ENCODE assay signal across 8 mouse cellular contexts in the genomic region with DNA sequence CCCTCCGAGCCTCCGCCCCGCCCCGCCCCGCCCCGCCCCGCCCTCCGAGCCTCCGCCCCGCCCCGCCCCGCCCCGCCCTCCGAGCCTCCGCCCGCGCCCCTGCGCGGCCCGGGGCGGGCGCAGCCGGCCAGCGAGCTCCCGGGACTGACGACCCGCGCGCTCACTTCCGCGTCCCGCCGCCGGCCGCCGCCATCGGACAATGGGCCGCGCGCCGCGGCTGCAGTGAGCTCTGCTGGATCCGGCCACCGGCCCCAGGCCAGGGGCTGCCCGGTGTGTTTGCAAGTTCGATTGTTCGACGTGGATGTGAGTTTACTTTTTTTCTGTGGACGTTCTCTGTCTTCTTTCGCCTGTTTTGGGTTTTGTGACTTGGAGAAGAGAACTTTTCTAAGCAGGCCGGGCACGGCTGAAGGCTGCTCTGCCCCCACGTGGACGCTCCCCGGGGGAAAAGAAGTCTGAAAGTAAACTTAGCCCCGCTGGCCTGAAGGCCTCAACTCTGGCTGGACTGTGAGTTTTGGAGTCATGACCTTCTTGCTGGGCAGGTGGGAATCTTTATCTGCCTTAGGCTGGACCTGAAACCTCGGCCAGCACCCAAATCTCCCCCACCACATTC. TPM values are rescaled to one million over a fixed set of nuclear protein-coding genes. Genes with fewer than 3 reads are reported as not detected.
DNase-seq lines count a peak whose midpoint lies in the region; ATAC-seq and TF ChIP-seq lines count a peak whose summit lies in the region.

A gene (plus strand): TSS at position 121 of the 610 bp plus-strand sequence.

- peak within 1 kb of the TSS; percentile 95 for H3K4me2 ChIP-seq in embryonic facial prominence, embryonic 14.5 days (ENCODE audit: low read depth, low read length)
- H3K4me2 ChIP-seq in heart, embryonic 12.5 days: peak within 1 kb of the TSS; percentile 96
- peak within 1 kb of the TSS; percentile 90 for H3K4me2 ChIP-seq in kidney, embryonic 15.5 days
- peak within 1 kb of the TSS; percentile 92 for H3K4me2 ChIP-seq in liver, postnatal 0 days (ENCODE audit: low read depth, low read length)
- peak within 1 kb of the TSS; percentile 82 for H3K4me2 ChIP-seq in neural tube, embryonic 12.5 days (replicated peaks)

- H3K27ac ChIP-seq in embryonic facial prominence, embryonic 14.5 days (replicated peaks; ENCODE audit: low read depth, low read length): peak within 1 kb of the TSS; percentile 85
- H3K27ac ChIP-seq in heart, embryonic 12.5 days (ENCODE audit: poor library complexity, severe bottlenecking): peak within 1 kb of the TSS; percentile 89
- peak within 1 kb of the TSS; percentile 89 for H3K27ac ChIP-seq in kidney, embryonic 15.5 days
- peak within 1 kb of the TSS; percentile 96 for H3K27ac ChIP-seq in liver, postnatal 0 days (ENCODE audit: low read depth)
- no peak within 1 kb of the TSS for H3K27ac ChIP-seq in neural tube, embryonic 12.5 days

- H3K9ac ChIP-seq in embryonic facial prominence, embryonic 14.5 days (ENCODE audit: low read depth, low read length): peak within 1 kb of the TSS; percentile 78
- peak within 1 kb of the TSS; percentile 89 for H3K9ac ChIP-seq in heart, embryonic 12.5 days
- H3K9ac ChIP-seq in kidney, embryonic 15.5 days: peak within 1 kb of the TSS; percentile 69
- H3K9ac ChIP-seq in liver, postnatal 0 days (replicated peaks): peak within 1 kb of the TSS; percentile 87
- peak within 1 kb of the TSS; percentile 72 for H3K9ac ChIP-seq in neural tube, embryonic 12.5 days

- H3K9me3 ChIP-seq in embryonic facial prominence, embryonic 14.5 days (ENCODE audit: control insufficient read depth, low read length): no peaks in the 10 kb centered on the region
- H3K9me3 ChIP-seq in heart, embryonic 12.5 days (replicated peaks): no peaks in the 10 kb centered on the region
- H3K9me3 ChIP-seq in kidney, embryonic 15.5 days (replicated peaks): no peaks in the 10 kb centered on the region
- H3K9me3 ChIP-seq in liver, postnatal 0 days (ENCODE audit: low read length): no peaks in the 10 kb centered on the region
- no peaks in the 10 kb centered on the region for H3K9me3 ChIP-seq in neural tube, embryonic 12.5 days

- TF ChIP-seq CTCF in liver, postnatal 0 days (IDR thresholded peaks at IDR 0.05; ENCODE audit: low read depth): peak; percentile 31; the same call in 1 of the 2 replicates

- H3K36me3 ChIP-seq in embryonic facial prominence, embryonic 14.5 days (ENCODE audit: control insufficient read depth, insufficient read depth, low read length): peaks cover 15% of the 10 kb centered on the region
- H3K36me3 ChIP-seq in heart, embryonic 12.5 days: peaks cover 11% of the 10 kb centered on the region
- H3K36me3 ChIP-seq in kidney, embryonic 15.5 days: peaks cover 19% of the 10 kb centered on the region
- peaks cover 14% of the 10 kb centered on the region; the same call in 1 of the 2 replicates for H3K36me3 ChIP-seq in liver, postnatal 0 days (replicated peaks; ENCODE audit: insufficient read depth, low read length)
- no peaks in the 10 kb centered on the region for H3K36me3 ChIP-seq in neural tube, embryonic 12.5 days

- ATAC-seq in embryonic facial prominence, embryonic 14.5 days (ENCODE audit: low read depth): peak; percentile 87
- ATAC-seq in heart, embryonic 12.5 days (ENCODE audit: insufficient number of reproducible peaks, low FRiP score): peak; percentile 89
- ATAC-seq in kidney, embryonic 15.5 days (replicated peaks; ENCODE audit: low FRiP score): peak; percentile 87
- peak; percentile 86 for ATAC-seq in liver, postnatal 0 days
- peak; percentile 85 for ATAC-seq in neural tube, embryonic 12.5 days (ENCODE audit: low FRiP score, low read depth)

- TF ChIP-seq EP300 in liver, postnatal 0 days (IDR thresholded peaks at IDR 0.05; ENCODE audit: low read depth): no peak

- H3K27me3 ChIP-seq in embryonic facial prominence, embryonic 14.5 days (replicated peaks; ENCODE audit: control insufficient read depth, insufficient read depth, low read length): no peaks in the 10 kb centered on the region
- H3K27me3 ChIP-seq in heart, embryonic 12.5 days (replicated peaks): no peaks in the 10 kb centered on the region
- H3K27me3 ChIP-seq in kidney, embryonic 15.5 days: no peaks in the 10 kb centered on the region
- H3K27me3 ChIP-seq in liver, postnatal 0 days (ENCODE audit: insufficient read depth, low read length): no peaks in the 10 kb centered on the region
- H3K27me3 ChIP-seq in neural tube, embryonic 12.5 days (replicated peaks): no peaks in the 10 kb centered on the region

- DNase-seq in B cell, adult 2 months: peak; percentile 59 to 70
- peak; percentile 67 for DNase-seq in adrenal gland, adult 8-10 months
- DNase-seq in embryonic facial prominence, embryonic 14.5 days (ENCODE audit: low spot score): peak; percentile 73
- peak; percentile 81 for DNase-seq in liver, postnatal 0 days
- DNase-seq in testis, postnatal 14 days (ENCODE audit: low spot score): peak; percentile 75

- peaks cover 42% of the 10 kb centered on the region for H3K4me1 ChIP-seq in embryonic facial prominence, embryonic 14.5 days (ENCODE audit: control insufficient read depth, insufficient read depth, low read length)
- peaks cover 53% of the 10 kb centered on the region for H3K4me1 ChIP-seq in heart, embryonic 12.5 days (replicated peaks)
- H3K4me1 ChIP-seq in kidney, embryonic 15.5 days: peaks cover 57% of the 10 kb centered on the region
- peaks cover 45% of the 10 kb centered on the region for H3K4me1 ChIP-seq in liver, postnatal 0 days (ENCODE audit: insufficient read depth)
- peaks cover 44% of the 10 kb centered on the region for H3K4me1 ChIP-seq in neural tube, embryonic 12.5 days

- H3K4me3 ChIP-seq in embryonic facial prominence, embryonic 14.5 days (ENCODE audit: low read depth, low read length): peak within 1 kb of the TSS; percentile 73
- peak within 1 kb of the TSS; percentile 83 for H3K4me3 ChIP-seq in heart, embryonic 12.5 days
- peak within 1 kb of the TSS; percentile 71 for H3K4me3 ChIP-seq in kidney, embryonic 15.5 days (replicated peaks)
- H3K4me3 ChIP-seq in liver, postnatal 0 days (ENCODE audit: low read depth, low read length): peak within 1 kb of the TSS; percentile 83
- H3K4me3 ChIP-seq in neural tube, embryonic 12.5 days: peak within 1 kb of the TSS; percentile 66

- 0% methylated on average over 15 of the region's 57 CpGs for WGBS in embryonic facial prominence, embryonic 14.5 days
- under 1% methylated on average over 40 of the region's 57 CpGs for WGBS in heart, embryonic 12.5 days
- WGBS in kidney, embryonic 15.5 days: under 1% methylated on average over 38 of the region's 57 CpGs
- under 1% methylated on average over 19 of the region's 57 CpGs for whole genome bisulfite sequencing in liver, postnatal 0 days (ENCODE audit: insufficient replicate concordance)
- WGBS in neural tube, embryonic 12.5 days: under 1% methylated on average over 40 of the region's 57 CpGs

RNA-seq across cellular contexts. Expression of the gene that starts here (rescaled TPM):
- total RNA-seq in adrenal gland, adult 8-10 months (2022): 10 to 100 TPM; 31.3 to 33.8 (median 31.9) TPM
- 54.0 and 56.5 TPM in 2 replicates for polyA plus RNA-seq in embryonic facial prominence, embryonic 14.5 days (2014; fragmentation: Nextera tagmentation; extraction: Ambion mirVana)
- 37.8 and 40.8 TPM in 2 replicates for polyA plus RNA-seq in heart, embryonic 12.5 days (2016; fragmentation: Nextera tagmentation; extraction: Ambion mirVana)
- 49.3 and 50.5 TPM in 2 replicates for polyA plus RNA-seq in kidney, embryonic 15.5 days (2015; fragmentation: Nextera tagmentation; extraction: Ambion mirVana)
- polyA plus RNA-seq in liver, postnatal 0 days (2015; fragmentation: Nextera tagmentation; extraction: Ambion mirVana): 11.9 and 12.4 TPM in 2 replicates
- polyA plus RNA-seq in neural tube, embryonic 12.5 days (2016; fragmentation: Nextera tagmentation; extraction: Ambion mirVana): 35.6 and 37.3 TPM in 2 replicates
